In the genomic region with DNA sequence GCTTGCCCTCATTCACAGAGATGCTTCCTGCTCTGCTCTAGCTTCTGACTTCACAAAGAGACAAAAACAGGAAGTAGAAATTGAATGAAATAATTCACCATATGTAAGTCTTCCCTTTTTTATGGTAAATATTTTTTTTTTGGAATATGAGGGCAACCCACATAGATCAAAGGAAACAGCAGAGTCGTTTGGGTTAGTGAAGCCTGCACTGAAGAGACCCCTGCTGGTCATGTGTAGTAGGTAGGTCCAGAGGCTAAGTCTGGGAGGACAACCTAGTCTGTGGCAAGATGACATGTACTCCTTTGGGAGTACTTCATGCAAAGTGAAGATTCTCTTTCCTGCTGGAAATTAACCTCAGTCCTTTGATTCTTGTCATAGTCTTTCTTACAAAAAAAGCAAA, we compare ENCODE assay signal across 9 mouse cellular contexts. TPM values are rescaled to one million over a fixed set of nuclear protein-coding genes. Genes with fewer than 3 reads are reported as not detected.
A peak's percentile ranks its signal among the peaks of the same experiment; 100 is the strongest.
DNase-seq lines count a peak whose midpoint lies in the region; ATAC-seq and TF ChIP-seq lines count a peak whose summit lies in the region.
"Had no signal": no experiment of that assay in that cellular context is flagged by ENCODE, and none has a peak within 500 bp of the region (broad histone marks: within the 10 kb centered on the region; RNA-seq: fewer than 3 reads in every experiment).

No protein-coding gene starts in this region.

- no peaks in the 10 kb centered on the region for H3K36me3 ChIP-seq in forebrain, embryonic 14.5 days (ENCODE audit: control insufficient read depth, insufficient read depth, low read length)
- H3K36me3 ChIP-seq in forebrain, embryonic 15.5 days: no peaks in the 10 kb centered on the region

- TF ChIP-seq POLR2A in bone marrow macrophage, adult 2 months (IDR thresholded peaks at IDR 0.05; ENCODE audit: borderline replicate concordance, low read depth, low read length): no peak

- no peak overlapping the region for H3K27ac ChIP-seq in forebrain, embryonic 14.5 days (ENCODE audit: low read depth, low read length)
- H3K27ac ChIP-seq in forebrain, embryonic 15.5 days (replicated peaks): no peak overlapping the region
- H3K27ac ChIP-seq in bone marrow macrophage, adult 2 months (ENCODE audit: insufficient read depth, low read depth, low read length): peak overlapping the region; percentile 83

- no peak for ATAC-seq in forebrain, embryonic 14.5 days
- no peak; the same call in 1 of the 2 replicates for ATAC-seq in forebrain, embryonic 15.5 days (replicated peaks)

- H3K4me3 ChIP-seq in forebrain, embryonic 14.5 days (ENCODE audit: low read depth, low read length): no peak overlapping the region
- H3K4me3 ChIP-seq in forebrain, embryonic 15.5 days: no peak overlapping the region
- peak overlapping the region; percentile 22; the same call in 1 of the 2 replicates for H3K4me3 ChIP-seq in bone marrow macrophage, adult 2 months (ENCODE audit: insufficient read depth, low read length)
- H3K4me3 ChIP-seq: erythroblast, embryonic 14.5 days had no signal

- H3K4me2 ChIP-seq in forebrain, embryonic 14.5 days (ENCODE audit: low read length): no peak overlapping the region
- no peak overlapping the region for H3K4me2 ChIP-seq in forebrain, embryonic 15.5 days (replicated peaks)

- DNase-seq in forebrain, embryonic 14.5 days (ENCODE audit: low spot score): peak; percentile 36
- peak; percentile 61 for DNase-seq in 3T3-L1 (ENCODE audit: low read depth, low spot score)
- DNase-seq in kidney, postnatal 4 days: peak; percentile 45 to 70
- DNase-seq in retina, embryonic 14.5 days (ENCODE audit: low spot score): peak; percentile 29
- DNase-seq in testis, postnatal 10 days (ENCODE audit: low spot score): no peak
- DNase-seq in right cerebral cortex, postnatal 36 days (ENCODE audit: low spot score in 2 of 2): no peak

- no peaks in the 10 kb centered on the region for H3K27me3 ChIP-seq in forebrain, embryonic 14.5 days (replicated peaks; ENCODE audit: control insufficient read depth, insufficient read depth, low read length)
- H3K27me3 ChIP-seq in forebrain, embryonic 15.5 days: no peaks in the 10 kb centered on the region

- no peaks in the 10 kb centered on the region for H3K4me1 ChIP-seq in forebrain, embryonic 14.5 days (ENCODE audit: control insufficient read depth, insufficient read depth, low read length)
- no peaks in the 10 kb centered on the region for H3K4me1 ChIP-seq in forebrain, embryonic 15.5 days
- peaks cover 18% of the 10 kb centered on the region for H3K4me1 ChIP-seq in bone marrow macrophage, adult 2 months (ENCODE audit: control insufficient read depth, insufficient read depth, low read length)

- H3K9me3 ChIP-seq in forebrain, embryonic 14.5 days (replicated peaks; ENCODE audit: control insufficient read depth, low read length): no peaks in the 10 kb centered on the region
- H3K9me3 ChIP-seq in forebrain, embryonic 15.5 days: no peaks in the 10 kb centered on the region

- TF ChIP-seq CTCF in bone marrow macrophage, adult 2 months (IDR thresholded peaks at IDR 0.05; ENCODE audit: low read depth, low read length): no peak

- no peak overlapping the region for H3K9ac ChIP-seq in forebrain, embryonic 14.5 days (ENCODE audit: low read length)
- H3K9ac ChIP-seq in forebrain, embryonic 15.5 days (replicated peaks): no peak overlapping the region

- WGBS in forebrain, embryonic 14.5 days: 3% methylated on average over 1 of the region's 1 CpGs
- 0% methylated on average over 1 of the region's 1 CpGs for WGBS in forebrain, embryonic 15.5 days

RNA-seq across cellular contexts. Expression of gene Klhl9, which starts 5.1 kb away (rescaled TPM):
- polyA plus RNA-seq in forebrain, embryonic 14.5 days (2014; fragmentation: Nextera tagmentation; extraction: Ambion mirVana): 145 and 154 TPM in 2 replicates
- 117 and 128 TPM in 2 replicates for polyA plus RNA-seq in forebrain, embryonic 15.5 days (2015; fragmentation: Nextera tagmentation; extraction: Ambion mirVana)
- polyA plus RNA-seq in bone marrow macrophage, adult 2 months (2012; ENCODE audit: insufficient read depth, insufficient read length, missing spikeins): 60.5 and 64.8 TPM in 2 replicates

RNA-seq across cellular contexts. Expression of gene Gm26566, which starts 5.7 kb away (rescaled TPM):
- polyA plus RNA-seq in forebrain, embryonic 14.5 days (2014; fragmentation: Nextera tagmentation; extraction: Ambion mirVana): 2.0 and 2.3 TPM in 2 replicates
- 1.6 and 2.3 TPM in 2 replicates for polyA plus RNA-seq in forebrain, embryonic 15.5 days (2015; fragmentation: Nextera tagmentation; extraction: Ambion mirVana)
- polyA plus RNA-seq in bone marrow macrophage, adult 2 months (2012; ENCODE audit: insufficient read depth, insufficient read length, missing spikeins): not detected in 2 replicates

RNA-seq across cellular contexts. Expression of gene Gm13271, which starts 27.3 kb away (rescaled TPM):
- not detected in 2 replicates for polyA plus RNA-seq in forebrain, embryonic 14.5 days (2014; fragmentation: Nextera tagmentation; extraction: Ambion mirVana)
- not detected in 2 replicates for polyA plus RNA-seq in forebrain, embryonic 15.5 days (2015; fragmentation: Nextera tagmentation; extraction: Ambion mirVana)
- not detected in 2 replicates for polyA plus RNA-seq in bone marrow macrophage, adult 2 months (2012; ENCODE audit: insufficient read depth, insufficient read length, missing spikeins)
- polyA plus RNA-seq: erythroblast, embryonic 14.5 days had no signal

RNA-seq across cellular contexts. Expression of gene Gm13283, which starts 32.6 kb away (rescaled TPM):
- not detected in 2 replicates for polyA plus RNA-seq in forebrain, embryonic 14.5 days (2014; fragmentation: Nextera tagmentation; extraction: Ambion mirVana)
- 0.14 TPM in 1 of 2 replicates, not detected in the other for polyA plus RNA-seq in forebrain, embryonic 15.5 days (2015; fragmentation: Nextera tagmentation; extraction: Ambion mirVana)
- polyA plus RNA-seq in bone marrow macrophage, adult 2 months (2012; ENCODE audit: insufficient read depth, insufficient read length, missing spikeins): not detected in 2 replicates
- polyA plus RNA-seq: erythroblast, embryonic 14.5 days had no signal

RNA-seq across cellular contexts. Expression of gene Ifnab, which starts 36.2 kb away (rescaled TPM):
- not detected in 2 replicates for polyA plus RNA-seq in forebrain, embryonic 14.5 days (2014; fragmentation: Nextera tagmentation; extraction: Ambion mirVana)
- polyA plus RNA-seq in forebrain, embryonic 15.5 days (2015; fragmentation: Nextera tagmentation; extraction: Ambion mirVana): not detected in 2 replicates
- polyA plus RNA-seq in bone marrow macrophage, adult 2 months (2012; ENCODE audit: insufficient read depth, insufficient read length, missing spikeins): not detected in 2 replicates
- polyA plus RNA-seq: erythroblast, embryonic 14.5 days had no signal

Comparison
In these comparisons a context has a peak if more than half of its experiments do, and no peak if none do; other contexts are left out.
1. DNase-seq: peak in forebrain, embryonic 14.5 days (single experiment), 3T3-L1 (single experiment), kidney, postnatal 4 days (2 of 2) and retina, embryonic 14.5 days (single experiment); none in testis, postnatal 10 days (single experiment) and right cerebral cortex, postnatal 36 days (0 of 2).